In genomic region chr5:31297981-31298380, GRCm38 (mm10) we compare ENCODE assay signal across 17 mouse cellular contexts. TPM values are rescaled to one million over a fixed set of nuclear protein-coding genes. Genes with fewer than 3 reads are reported as not detected.
"Had no signal": no experiment of that assay in that cellular context is flagged by ENCODE, and none has a peak within 500 bp of the region (broad histone marks: within the 10 kb centered on the region; RNA-seq: fewer than 3 reads in every experiment).

No protein-coding gene starts in this region.

- H3K9me3 ChIP-seq: intestine, embryonic 15.5 days; limb, embryonic 13.5 days; midbrain, embryonic 12.5 days; neural tube, embryonic 13.5 days had no signal

- DNase-seq: left cerebral cortex, postnatal 4 days; lung, adult 18-20 months; retina, postnatal 1 day; right cerebral cortex, postnatal 4 days; spleen, adult 18-20 months; thymus, adult 18-20 months; thymus, postnatal 14 days had no signal

- H3K27me3 ChIP-seq: intestine, embryonic 15.5 days; limb, embryonic 13.5 days; neural tube, embryonic 13.5 days had no signal

- H3K4me3 ChIP-seq: intestine, embryonic 15.5 days; limb, embryonic 13.5 days; midbrain, embryonic 12.5 days; neural tube, embryonic 13.5 days had no signal

- H3K4me2 ChIP-seq: intestine, embryonic 15.5 days; limb, embryonic 13.5 days; midbrain, embryonic 12.5 days; neural tube, embryonic 13.5 days had no signal

- H3K27ac ChIP-seq: intestine, embryonic 15.5 days; kidney, postnatal 0 days; limb, embryonic 13.5 days; midbrain, embryonic 12.5 days; neural tube, embryonic 13.5 days had no signal

- ATAC-seq: intestine, embryonic 15.5 days; midbrain, embryonic 16.5 days had no signal

- H3K9ac ChIP-seq: intestine, embryonic 15.5 days; limb, embryonic 13.5 days; midbrain, embryonic 12.5 days; neural tube, embryonic 13.5 days had no signal

RNA-seq across cellular contexts. Expression of gene Gckr, which starts 0.7 kb away (rescaled TPM):
- total RNA-seq: left cerebral cortex, adult 18-20 months; megakaryocyte-erythroid progenitor cell, adult 5-6 weeks had no signal
- polyA plus RNA-seq: kidney, postnatal 0 days had no signal

RNA-seq across cellular contexts. Expression of gene Gm9970, which starts 56.9 kb away (rescaled TPM):
- total RNA-seq: layer of hippocampus, postnatal 14 days; left cerebral cortex, adult 18-20 months; left cerebral cortex, postnatal 10 days; left cerebral cortex, postnatal 4 days; megakaryocyte-erythroid progenitor cell, adult 5-6 weeks had no signal
- polyA plus RNA-seq: intestine, embryonic 15.5 days; neural tube, embryonic 13.5 days had no signal
